Mouse (Mus musculus) heart, postnatal 0 days (tissue): ENCODE data around the gene Cylc2. TPM values are rescaled to one million over a fixed set of nuclear protein-coding genes. Genes with fewer than 3 reads are reported as not detected.

ENCODE experiments used
- ATAC-seq: fragments of 200-750 bp; cut with Nextera tagmentation; 2 replicates; pipeline ENCODE4 v1.8.0; 2017; ENCODE audit warnings: low read depth, moderate number of reproducible peaks, moderate library complexity; ENCODE audit not compliant: insufficient read depth
- DNase-seq: peaks from one replicate; pipeline ENCODE4 v3.0.0-alpha.2; 2016; ENCODE audit warnings: low spot score
- H3K27ac ChIP-seq: fragments of 300-500 bp; sonication (generic); 2 replicates; pipeline ENCODE4 v1.5.1; 2014; ENCODE audit warnings: low read depth, mild to moderate bottlenecking
- H3K27me3 ChIP-seq: fragments of 300-500 bp; sonication (generic); 2 replicates; pipeline ENCODE4 v1.6.1; 2014; ENCODE audit warnings: low read length, mixed read lengths; ENCODE audit not compliant: control insufficient read depth, insufficient read depth
- H3K36me3 ChIP-seq: fragments of 300-500 bp; sonication (generic); replicated peaks from 2 replicates; pipeline ENCODE4 v1.6.1; 2014; ENCODE audit warnings: low read length, mixed read lengths; ENCODE audit not compliant: control insufficient read depth, insufficient read depth
- H3K4me1 ChIP-seq: fragments of 300-500 bp; sonication (generic); 2 replicates; pipeline ENCODE4 v1.6.1; 2014; ENCODE audit warnings: antibody characterized with exemption; ENCODE audit not compliant: control insufficient read depth, insufficient read depth
- H3K4me2 ChIP-seq: fragments of 300-500 bp; sonication (generic); 2 replicates; pipeline ENCODE4 v1.6.1; 2014; ENCODE audit warnings: low read depth, mild to moderate bottlenecking, low read length, moderate library complexity
- H3K4me3 ChIP-seq: fragments of 300-500 bp; sonication (generic); 2 replicates; pipeline ENCODE4 v1.5.1; 2014; ENCODE audit warnings: low read depth, low read length
- H3K9ac ChIP-seq: fragments of 300-500 bp; sonication (generic); replicated peaks from 2 replicates; pipeline ENCODE4 v1.6.1; 2014; ENCODE audit warnings: low read depth, low read length, mixed read lengths
- H3K9me3 ChIP-seq: fragments of 300-500 bp; sonication (generic); replicated peaks from 2 replicates; pipeline ENCODE4 v1.6.1; 2016; ENCODE audit warnings: low read length; ENCODE audit not compliant: control insufficient read depth
- CTCF ChIP-seq: IDR thresholded peaks from 2 replicates; pipeline ENCODE4 v1.5.1; 2016; ENCODE audit warnings: antibody characterized with exemption, control low read depth, low read depth
- EP300 ChIP-seq: IDR thresholded peaks from 2 replicates; pipeline ENCODE4 v1.6.1; 2016; ENCODE audit warnings: antibody characterized with exemption, low read depth
- WGBS: fragments of 180-500 bp; shearing (Covaris S2); extraction: QIAGEN DNeasy Blood & Tissue Kit; methylation state at CpG from one replicate; pipeline ENCODE4 v1.1.7; 2014; 5-methylcytosine and 5-hydroxymethylcytosine counted together
- polyA plus RNA-seq: library from polyadenylated mRNA; unstranded; fragments of >200 nt; fragmentation: Nextera tagmentation; extraction: Ambion mirVana; gene quantifications from 2 replicates; pipeline ENCODE4 v1.2.1, GENCODE M21; 2015
- total RNA-seq: library from RNA; depleted of rRNA; stranded (reverse); fragments of >200 nt; gene quantifications from 2 replicates; pipeline ENCODE4 v1.2.3, GENCODE M21; 2014; ENCODE audit warnings: low replicate concordance; rRNA removed

The Cylc2 gene
- not detected in 2 replicates for total RNA-seq
- polyA plus RNA-seq = not detected in 2 replicates

DNA sequence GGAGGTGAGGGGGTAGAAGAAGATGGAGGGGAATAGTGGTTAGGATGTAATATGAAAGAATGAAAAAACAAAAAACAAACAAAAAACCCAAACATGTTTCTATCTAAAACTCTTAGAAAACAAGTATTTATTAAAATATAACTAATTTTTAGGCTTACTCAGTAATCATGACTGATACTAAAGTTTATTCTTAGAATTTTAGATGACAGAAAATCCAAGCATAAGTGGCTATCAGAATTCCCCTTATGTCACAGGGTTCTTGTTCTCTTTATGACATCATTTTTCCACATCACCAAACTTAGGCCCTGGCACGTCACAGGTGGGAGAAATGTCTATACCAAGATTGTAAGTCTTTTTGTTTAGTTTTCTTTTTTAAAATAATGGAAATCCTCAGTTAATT is at the start of gene Cylc2:
Gene Cylc2, plus strand, starts transcription at position 301 of the 400 bp plus-strand sequence.
- DNase-seq = no peak
- Histone ChIP-seq H3K27ac (no peak within 1 kb of the TSS), H3K9me3 (no peaks in the 10 kb centered on the region), H3K36me3 (no peaks in the 10 kb centered on the region), H3K4me3 (no peak within 1 kb of the TSS), H3K9ac (no peak within 1 kb of the TSS), H3K4me2 (no peak within 1 kb of the TSS), H3K4me1 (no peaks in the 10 kb centered on the region), H3K27me3 (no peaks in the 10 kb centered on the region)
- no peak for ATAC-seq
- TF ChIP-seq EP300 = no peak
- TF ChIP-seq CTCF = no peak
- 56% methylated on average over 1 of the region's 1 CpGs for WGBS
